Mouse (Mus musculus): ENCODE measurements around the gene Rusc2.

DNA sequence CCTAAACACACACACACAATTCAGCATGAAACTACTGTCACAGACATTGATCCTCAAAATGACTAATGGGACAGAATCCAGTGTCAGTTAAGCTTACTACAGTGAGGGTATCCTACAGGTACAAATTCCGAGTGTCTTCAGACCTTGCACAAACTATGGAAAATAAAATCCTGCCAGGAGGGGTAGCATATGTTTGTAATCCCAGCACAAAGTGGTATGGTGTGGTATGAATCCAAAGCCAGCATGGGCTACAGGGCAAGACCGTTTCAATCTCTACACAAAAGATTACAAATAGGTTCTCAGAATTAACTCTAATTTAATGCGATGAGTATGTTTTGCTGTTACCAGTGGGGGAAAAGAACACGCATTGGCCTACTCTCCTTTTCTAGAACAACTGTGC, 59.9 kb downstream of the Rusc2 start, which contains the start of gene Tesk1:
- TF ChIP-seq POLR2A (IDR thresholded peaks at IDR 0.05; ENCODE audit: low read depth, low read length) (no peak), CTCF (IDR thresholded peaks at IDR 0.05; ENCODE audit: extremely low read depth, insufficient read depth, insufficient read length, insufficient replicate concordance) (no peak)

Data from spleen, adult 2 months (tissue).